Mouse (Mus musculus) liver, embryonic 14.5 days (tissue): ENCODE results near the gene Adam30.

Source experiments
- CTCF ChIP-seq: IDR thresholded peaks from 2 replicates; pipeline ENCODE4 v1.5.1; 2016; ENCODE audit warnings: antibody characterized with exemption, low read depth, control low read depth
- EP300 ChIP-seq: IDR thresholded peaks from 2 replicates; pipeline ENCODE4 v1.6.1; 2016; ENCODE audit warnings: antibody characterized with exemption, low read depth

DNA sequence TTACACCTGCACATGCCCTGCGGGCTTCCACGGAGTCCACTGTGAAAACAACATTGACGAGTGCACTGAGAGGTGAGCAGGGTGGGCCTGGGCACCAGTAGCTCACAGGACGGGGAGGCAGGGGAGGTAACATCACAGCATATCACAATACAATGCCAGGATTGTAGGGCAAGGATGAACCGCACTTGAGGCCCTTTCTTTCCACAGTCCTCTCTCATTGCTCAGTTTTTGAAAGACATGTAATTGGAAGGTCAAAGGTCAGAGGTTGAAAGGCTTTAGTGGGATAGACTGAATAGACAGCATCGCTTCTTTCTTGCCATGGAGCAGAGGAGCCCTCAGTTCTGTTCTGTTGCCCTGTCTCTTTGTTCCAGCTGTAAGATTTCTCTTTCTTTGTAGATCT, 39.5 kb upstream of the Adam30 start:
- no peak for TF ChIP-seq CTCF
- no peak for TF ChIP-seq EP300
